Mouse (Mus musculus) CH12.LX (cell line): Measurements from ENCODE around the gene Cyp2a5. TPM values are rescaled to one million over a fixed set of nuclear protein-coding genes. Genes with fewer than 3 reads are reported as not detected.
"Not testable (repeated sequence)": the region's sequence is repeated elsewhere in the genome, so short reads cannot be mapped to it uniquely, and the experiment has no call there.

ENCODE experiments used
- DNase-seq: peaks from one replicate; pipeline ENCODE4 v3.0.0-alpha.2; 2013; ENCODE audit errors: extremely low read depth
- H3K27ac ChIP-seq: 2 replicates; pipeline ENCODE4 v1.5.1; 2012; ENCODE audit warnings: low read depth, mild to moderate bottlenecking, control low read depth, moderate library complexity; ENCODE audit not compliant: insufficient read depth
- H3K27me3 ChIP-seq: replicated peaks from 2 replicates; pipeline ENCODE3; 2012; ENCODE audit warnings: inconsistent platforms
- H3K36me3 ChIP-seq, 2 experiments: replicated peaks in 1 of 2; 2 replicates each; pipeline versions ENCODE3 to v1.6.1; 2012; ENCODE audit warnings: inconsistent platforms in 1 of 2, low read length in 1 of 2, mild to moderate bottlenecking in 1 of 2, mixed read lengths in 1 of 2, moderate library complexity in 1 of 2; ENCODE audit not compliant: control insufficient read depth in 1 of 2, insufficient read depth in 1 of 2
- H3K4me1 ChIP-seq, 2 experiments: 2 replicates each; pipeline ENCODE4 v1.6.1; 2012; ENCODE audit warnings: inconsistent platforms in 1 of 2, moderate library complexity in 1 of 2; ENCODE audit not compliant: insufficient read depth in 2 of 2, control insufficient read depth in 1 of 2
- H3K4me2 ChIP-seq: 2 replicates; pipeline ENCODE4 v1.6.1; 2012; ENCODE audit warnings: low read depth, mild to moderate bottlenecking, control low read depth; ENCODE audit not compliant: poor library complexity, insufficient read depth, severe bottlenecking
- H3K4me3 ChIP-seq, 3 experiments: fragments of 150-350 bp in 1 of 3; sonication (generic) in 1 of 3; replicated peaks in 1 of 3; 2 replicates each; pipeline versions ENCODE3 to v1.5.1; 2011 to 2012; ENCODE audit warnings: low read depth in 2 of 3, low read length in 2 of 3, mild to moderate bottlenecking in 2 of 3, moderate library complexity in 2 of 3, control low read depth in 1 of 3, improper control_type of control experiment in 1 of 3, inconsistent platforms in 1 of 3, mixed read lengths in 1 of 3; ENCODE audit not compliant: poor library complexity in 1 of 3
- H3K79me2 ChIP-seq: replicated peaks from 2 replicates; pipeline ENCODE4 v1.6.1; 2012; ENCODE audit warnings: mild to moderate bottlenecking, moderate library complexity; ENCODE audit not compliant: control insufficient read depth, poor library complexity, insufficient read depth, severe bottlenecking; ENCODE audit errors: extremely low read depth
- H3K9ac ChIP-seq: 2 replicates; pipeline ENCODE4 v1.6.1; 2012; ENCODE audit warnings: low read depth, mild to moderate bottlenecking, control low read depth, moderate library complexity; ENCODE audit not compliant: insufficient read depth
- H3K9me3 ChIP-seq: replicated peaks from 2 replicates; pipeline ENCODE3; 2012; ENCODE audit warnings: low read length, inconsistent platforms, mixed read lengths
- dilution Hi-C: fragments of 300-500 bp; cut with MboI; formaldehyde crosslinking; loops from 2 replicates; pipeline ENCODE4 v1.14.3; 2020; ENCODE audit warnings: low sequenced_read_pairs; ENCODE audit not compliant: extremely low pct_unique_long_range_greater_than_20kb, extremely low pct_ligation_motif_present
- in situ Hi-C: fragments of 300-500 bp; cut with MboI; formaldehyde crosslinking; loops from 3 replicates; pipeline ENCODE4 v1.14.3; 2019; ENCODE audit warnings: low sequenced_read_pairs, low pct_ligation_motif_present, low pct_unique_long_range_greater_than_20kb, mixed read lengths
- polyA plus RNA-seq: library from polyadenylated mRNA; unstranded; fragments of >175 nt; gene quantifications from 2 replicates; pipeline ENCODE4 v1.2.1, GENCODE M21; 2012; ENCODE audit warnings: low read depth; ENCODE audit not compliant: insufficient read length
- total RNA-seq, 2 experiments: library from RNA; depleted of rRNA; stranded (reverse); fragments of 300-350 nt in 1 of 2; fragments of >200 nt in 1 of 2; gene quantifications; 2 replicates each; pipeline ENCODE4 v1.2.3; 2012 to 2014

Cyp2a5 gene
- total and polyA plus RNA-seq, 3 experiments: not detected

DNA sequence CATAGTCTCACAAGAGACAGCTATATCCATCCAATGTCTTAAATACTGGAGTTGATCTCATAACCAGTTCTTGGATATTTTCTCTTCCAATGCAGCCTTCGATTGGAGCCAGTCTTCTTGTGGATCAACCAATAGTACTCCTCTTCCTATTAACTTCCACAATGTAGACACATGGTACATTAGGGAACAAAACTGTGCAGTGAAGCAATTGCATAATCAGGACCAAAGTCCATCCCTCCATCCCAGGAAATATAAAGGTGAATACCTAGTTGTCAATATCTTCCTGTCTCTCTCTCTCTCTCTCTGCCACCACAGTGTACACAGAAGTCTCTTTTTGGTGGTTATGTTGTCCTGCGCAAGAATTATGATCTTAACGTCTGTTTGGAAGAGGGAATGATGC lies 45.5 kb downstream of the Cyp2a5 start:
- in situ Hi-C loops: not testable (repeated sequence)

More for the DNA sequence above, 45.5 kb downstream of the Cyp2a5 start:
- H3K36me3 ChIP-seq, dilution Hi-C loops, H3K27me3 ChIP-seq, H3K9ac ChIP-seq, H3K27ac ChIP-seq, H3K79me2 ChIP-seq, H3K4me1 ChIP-seq, H3K9me3 ChIP-seq, DNase-seq, H3K4me2 ChIP-seq, H3K4me3 ChIP-seq: not testable (repeated sequence)

Other genes with a start within 250 kb of the Cyp2a5 start
- gene Vmn1r185, start 216.8 kb upstream of the Cyp2a5 start, total RNA-seq (2012; rRNA removed): not detected in 2 replicates
- not detected in 2 replicates for gene Vmn1r185, start 216.8 kb upstream of the Cyp2a5 start, total RNA-seq (2014; rRNA removed)
- gene Vmn1r185, start 216.8 kb upstream of the Cyp2a5 start, polyA plus RNA-seq: not detected in 2 replicates
- gene Cyp2b23, start 148.9 kb upstream of the Cyp2a5 start, total RNA-seq (2012; rRNA removed): not detected in 2 replicates
- gene Cyp2b23, start 148.9 kb upstream of the Cyp2a5 start, total RNA-seq (2014; rRNA removed): not detected in 2 replicates
- not detected in 2 replicates for gene Cyp2b23, start 148.9 kb upstream of the Cyp2a5 start, polyA plus RNA-seq
- 0.04 TPM in 2 replicates for gene Cyp2b19, start 78.2 kb upstream of the Cyp2a5 start, total RNA-seq (2012; rRNA removed)
- gene Cyp2b19, start 78.2 kb upstream of the Cyp2a5 start, total RNA-seq (2014; rRNA removed): not detected in 2 replicates
- gene Cyp2b19, start 78.2 kb upstream of the Cyp2a5 start, polyA plus RNA-seq: 0.11 and 0.22 TPM in 2 replicates
- 0.25 and 0.34 TPM in 2 replicates for gene Cyp2g1, start 26.4 kb upstream of the Cyp2a5 start, total RNA-seq (2012; rRNA removed)
- not detected in 2 replicates for gene Cyp2g1, start 26.4 kb upstream of the Cyp2a5 start, total RNA-seq (2014; rRNA removed)
- not detected in 2 replicates for gene Cyp2g1, start 26.4 kb upstream of the Cyp2a5 start, polyA plus RNA-seq
- gene Cyp2a22, start 104.1 kb downstream of the Cyp2a5 start, total RNA-seq (2012; rRNA removed): not detected in 2 replicates
- not detected in 2 replicates for gene Cyp2a22, start 104.1 kb downstream of the Cyp2a5 start, total RNA-seq (2014; rRNA removed)
- not detected in 2 replicates for gene Cyp2a22, start 104.1 kb downstream of the Cyp2a5 start, polyA plus RNA-seq
- gene Cyp2a12, start 193.8 kb downstream of the Cyp2a5 start, total RNA-seq (2012; rRNA removed): not detected in 2 replicates
- not detected in 2 replicates for gene Cyp2a12, start 193.8 kb downstream of the Cyp2a5 start, total RNA-seq (2014; rRNA removed)
- gene Cyp2a12, start 193.8 kb downstream of the Cyp2a5 start, polyA plus RNA-seq: not detected in 2 replicates